Mouse (Mus musculus): Measurements from ENCODE around the gene Mrpl9.

GRCm38 (mm10) chr3:94487581-94487980 is 44.5 kb downstream of the Mrpl9 start:
- no peak for TF ChIP-seq CTCF (IDR thresholded peaks at IDR 0.05; ENCODE audit: low read depth)
- no peak for TF ChIP-seq EP300 (optimal IDR thresholded peaks at IDR 0.05)
